Mouse (Mus musculus): ENCODE data around the gene Ern1. TPM values are rescaled to one million over a fixed set of nuclear protein-coding genes. Genes with fewer than 3 reads are reported as not detected.
"Not testable (repeated sequence)": the region's sequence is repeated elsewhere in the genome, so short reads cannot be mapped to it uniquely, and the experiment has no call there.

Gene Ern1
- total and polyA plus RNA-seq, 2 experiments from 2014 or later: 3.0 to 11.6 TPM

DNA sequence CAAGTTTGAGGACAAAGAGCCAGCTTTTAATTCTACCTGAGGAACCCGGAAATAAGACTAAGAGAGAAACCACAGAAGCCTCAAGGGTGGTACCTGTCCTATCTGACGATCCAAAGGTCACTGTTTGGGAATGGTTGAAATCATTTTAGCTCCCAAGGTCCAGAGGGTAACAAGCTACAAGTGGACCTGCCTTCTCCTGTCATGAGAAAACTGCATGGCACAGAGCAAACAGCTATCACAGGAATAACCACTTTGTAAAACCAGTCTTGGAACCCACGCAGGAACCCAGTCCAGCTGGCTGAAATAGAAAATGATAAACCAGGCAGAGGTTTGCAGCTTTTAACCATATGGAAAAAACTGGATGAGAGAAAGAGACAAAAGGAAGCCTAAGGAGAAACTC, 25.3 kb downstream of the Ern1 start:
- Histone ChIP-seq H3K36me3 (ENCODE audit: insufficient read depth, low read length) (no peaks in the 10 kb centered on the region), H3K9ac (replicated peaks; ENCODE audit: low read length) (no peak overlapping the region), H3K4me3 (ENCODE audit: low read length) (no peak overlapping the region), H3K27me3 (ENCODE audit: insufficient read depth, low read length) (no peaks in the 10 kb centered on the region), H3K27ac (no peak overlapping the region), H3K4me1 (ENCODE audit: insufficient read depth, low read length) (no peaks in the 10 kb centered on the region), H3K9me3 (ENCODE audit: low read length) (no peaks in the 10 kb centered on the region), H3K4me2 (ENCODE audit: low read depth, low read length) (no peak overlapping the region)
- ATAC-seq (no peak), DNase-seq (ENCODE audit: low spot score) (no peak)
- 81% methylated on average over 3 of the region's 3 CpGs for WGBS
- TF ChIP-seq CTCF (IDR thresholded peaks at IDR 0.05; ENCODE audit: low read depth): no peak

- ATAC-seq (no peak), DNase-seq (ENCODE audit: low spot score) (no peak)
- H3K4me1 ChIP-seq (ENCODE audit: insufficient read depth, low read length): no peaks in the 10 kb centered on the region
- H3K4me2 ChIP-seq (ENCODE audit: low read depth, low read length): no peak overlapping the region
- TF ChIP-seq CTCF (IDR thresholded peaks at IDR 0.05; ENCODE audit: low read depth): no peak
- no peaks in the 10 kb centered on the region for H3K36me3 ChIP-seq (ENCODE audit: insufficient read depth, low read length)
- no peak overlapping the region for H3K4me3 ChIP-seq (ENCODE audit: low read length)
- no peak overlapping the region for H3K27ac ChIP-seq
- 79% methylated on average over 5 of the region's 5 CpGs for WGBS
- H3K9me3 ChIP-seq (ENCODE audit: low read length): no peaks in the 10 kb centered on the region
- H3K9ac ChIP-seq (replicated peaks; ENCODE audit: low read length): no peak overlapping the region
- no peaks in the 10 kb centered on the region for H3K27me3 ChIP-seq (ENCODE audit: insufficient read depth, low read length)
Measured at GRCm38 (mm10) chr11:106461145-106461932, 26.3 kb downstream of the Ern1 start.

DNA sequence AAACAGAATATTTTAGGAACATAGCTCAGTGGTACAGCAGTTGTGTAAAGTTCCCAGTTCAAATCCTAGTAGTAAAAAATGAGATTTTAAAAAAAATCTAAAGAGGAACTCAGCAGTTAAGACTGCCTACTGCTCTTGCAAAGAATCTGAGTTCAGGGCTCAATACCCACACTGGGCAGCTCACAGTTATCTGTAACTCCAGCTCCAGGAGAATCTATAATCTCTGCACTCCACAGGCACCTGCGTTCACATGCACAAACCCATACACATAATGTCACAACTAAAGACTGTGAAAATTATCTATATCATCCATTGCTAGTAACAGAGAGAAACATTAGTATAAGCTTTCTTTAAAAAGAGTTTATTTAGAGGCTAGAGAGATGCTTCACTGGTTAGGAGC, 27.0 kb downstream of the Ern1 start:
- Histone ChIP-seq H3K4me3 (ENCODE audit: low read length) (no peak overlapping the region), H3K4me1 (ENCODE audit: insufficient read depth, low read length) (no peaks in the 10 kb centered on the region), H3K27me3 (ENCODE audit: insufficient read depth, low read length) (no peaks in the 10 kb centered on the region), H3K27ac (no peak overlapping the region), H3K4me2 (ENCODE audit: low read depth, low read length) (no peak overlapping the region), H3K36me3 (ENCODE audit: insufficient read depth, low read length) (no peaks in the 10 kb centered on the region; the same call in 1 of the 2 replicates), H3K9ac (replicated peaks; ENCODE audit: low read length) (no peak overlapping the region), H3K9me3 (ENCODE audit: low read length) (no peaks in the 10 kb centered on the region)
- no peak for DNase-seq (ENCODE audit: low spot score)
- ATAC-seq: no peak
- TF ChIP-seq CTCF (IDR thresholded peaks at IDR 0.05; ENCODE audit: low read depth): no peak
- WGBS: 97% methylated on average over 1 of the region's 1 CpGs

- Histone ChIP-seq H3K27me3 (ENCODE audit: insufficient read depth, low read length) (no peaks in the 10 kb centered on the region), H3K9me3 (ENCODE audit: low read length) (no peaks in the 10 kb centered on the region), H3K36me3 (ENCODE audit: insufficient read depth, low read length) (no peaks in the 10 kb centered on the region; the same call in 1 of the 2 replicates), H3K4me1 (ENCODE audit: insufficient read depth, low read length) (no peaks in the 10 kb centered on the region), H3K4me3 (ENCODE audit: low read length) (no peak overlapping the region), H3K27ac (no peak overlapping the region), H3K4me2 (ENCODE audit: low read depth, low read length) (no peak overlapping the region), H3K9ac (replicated peaks; ENCODE audit: low read length) (no peak overlapping the region)
- ATAC-seq (no peak), DNase-seq (ENCODE audit: low spot score) (no peak)
- 94% methylated on average over 4 of the region's 4 CpGs for WGBS
- no peak for TF ChIP-seq CTCF (IDR thresholded peaks at IDR 0.05; ENCODE audit: low read depth)
Measured at GRCm38 (mm10) chr11:106458540-106458939, 29.1 kb downstream of the Ern1 start.

- Histone ChIP-seq H3K9ac (replicated peaks; ENCODE audit: low read length) (no peak overlapping the region), H3K9me3 (ENCODE audit: low read length) (no peaks in the 10 kb centered on the region), H3K4me1 (ENCODE audit: insufficient read depth, low read length) (no peaks in the 10 kb centered on the region), H3K4me3 (ENCODE audit: low read length) (no peak overlapping the region), H3K27me3 (ENCODE audit: insufficient read depth, low read length) (no peaks in the 10 kb centered on the region), H3K4me2 (ENCODE audit: low read depth, low read length) (no peak overlapping the region), H3K36me3 (ENCODE audit: insufficient read depth, low read length) (no peaks in the 10 kb centered on the region), H3K27ac (no peak overlapping the region)
- ATAC-seq: no peak
- no peak for DNase-seq (ENCODE audit: low spot score)
- 64% methylated on average over 3 of the region's 3 CpGs for WGBS
- no peak for TF ChIP-seq CTCF (IDR thresholded peaks at IDR 0.05; ENCODE audit: low read depth)
Measured at GRCm38 (mm10) chr11:106443646-106444045, 44.0 kb downstream of the Ern1 start.

- H3K27ac ChIP-seq; H3K9ac ChIP-seq (replicated peaks; ENCODE audit: low read length); H3K4me3 ChIP-seq (ENCODE audit: low read length); H3K27me3 ChIP-seq (ENCODE audit: insufficient read depth, low read length); H3K4me2 ChIP-seq (ENCODE audit: low read depth, low read length); ATAC-seq; H3K4me1 ChIP-seq (ENCODE audit: insufficient read depth, low read length); H3K36me3 ChIP-seq (ENCODE audit: insufficient read depth, low read length); DNase-seq (ENCODE audit: low spot score); H3K9me3 ChIP-seq (ENCODE audit: low read length): not testable (repeated sequence)
- WGBS: 83% methylated on average over 2 of the region's 2 CpGs
Measured at GRCm38 (mm10) chr11:106442564-106442963, 45.1 kb downstream of the Ern1 start.

- Histone ChIP-seq H3K4me3 (ENCODE audit: low read length) (no peak overlapping the region), H3K27ac (no peak overlapping the region), H3K36me3 (ENCODE audit: insufficient read depth, low read length) (no peaks in the 10 kb centered on the region), H3K27me3 (ENCODE audit: insufficient read depth, low read length) (no peaks in the 10 kb centered on the region), H3K4me1 (ENCODE audit: insufficient read depth, low read length) (no peaks in the 10 kb centered on the region), H3K9ac (replicated peaks; ENCODE audit: low read length) (no peak overlapping the region), H3K4me2 (ENCODE audit: low read depth, low read length) (no peak overlapping the region), H3K9me3 (ENCODE audit: low read length) (no peaks in the 10 kb centered on the region)
- TF ChIP-seq CTCF (IDR thresholded peaks at IDR 0.05; ENCODE audit: low read depth): no peak
- DNase-seq (ENCODE audit: low spot score) (no peak), ATAC-seq (no peak)
- WGBS: 88% methylated on average over 2 of the region's 2 CpGs
Measured at GRCm38 (mm10) chr11:106440318-106440717, 47.3 kb downstream of the Ern1 start.
